Mouse (Mus musculus) hindbrain, embryonic 14.5 days (tissue): Measurements from ENCODE around the gene Secisbp2. TPM values are rescaled to one million over a fixed set of nuclear protein-coding genes. Genes with fewer than 3 reads are reported as not detected.

ENCODE experiments used
- ATAC-seq: fragments of 200-750 bp; cut with Nextera tagmentation; 2 replicates; pipeline ENCODE4 v1.8.0; 2017; ENCODE audit warnings: moderate number of reproducible peaks, mild to moderate bottlenecking, moderate TSS enrichment, moderate library complexity; ENCODE audit not compliant: low FRiP score
- DNase-seq: peaks from one replicate; pipeline ENCODE4 v3.0.0-alpha.2; 2015; ENCODE audit warnings: low spot score
- H3K27ac ChIP-seq: fragments of 300-500 bp; sonication (generic); 2 replicates; pipeline ENCODE4 v1.5.1; 2014; ENCODE audit warnings: mild to moderate bottlenecking, moderate library complexity
- H3K27me3 ChIP-seq: fragments of 300-500 bp; sonication (generic); 2 replicates; pipeline ENCODE4 v1.6.1; 2014; ENCODE audit warnings: mild to moderate bottlenecking, low read length, mixed read lengths; ENCODE audit not compliant: control insufficient read depth, insufficient read depth
- H3K36me3 ChIP-seq: fragments of 300-500 bp; sonication (generic); replicated peaks from 2 replicates; pipeline ENCODE4 v1.6.1; 2014; ENCODE audit not compliant: control insufficient read depth, insufficient read depth
- H3K4me1 ChIP-seq: fragments of 300-500 bp; sonication (generic); replicated peaks from 2 replicates; pipeline ENCODE4 v1.6.1; 2014; ENCODE audit warnings: antibody characterized with exemption, low read length, mixed read lengths; ENCODE audit not compliant: control insufficient read depth, insufficient read depth
- H3K4me2 ChIP-seq: fragments of 300-500 bp; sonication (generic); replicated peaks from 2 replicates; pipeline ENCODE4 v1.6.1; 2014; ENCODE audit warnings: mild to moderate bottlenecking, moderate library complexity
- H3K4me3 ChIP-seq: fragments of 300-500 bp; sonication (generic); replicated peaks from 2 replicates; pipeline ENCODE4 v1.5.1; 2014; ENCODE audit warnings: mild to moderate bottlenecking, low read length
- H3K9ac ChIP-seq: fragments of 300-500 bp; sonication (generic); 2 replicates; pipeline ENCODE4 v1.6.1; 2014
- H3K9me3 ChIP-seq: fragments of 300-500 bp; sonication (generic); 2 replicates; pipeline ENCODE4 v1.6.1; 2016; ENCODE audit warnings: low read length; ENCODE audit not compliant: control insufficient read depth
- WGBS: fragments of 180-500 bp; shearing (Covaris S2); extraction: QIAGEN DNeasy Blood & Tissue Kit; methylation state at CpG from one replicate; pipeline ENCODE4 v1.1.7; 2014; 5-methylcytosine and 5-hydroxymethylcytosine counted together
- polyA plus RNA-seq: library from polyadenylated mRNA; unstranded; fragments of >200 nt; fragmentation: Nextera tagmentation; extraction: Ambion mirVana; gene quantifications from 2 replicates; pipeline ENCODE4 v1.2.1, GENCODE M21; 2014

Gene Secisbp2
- polyA plus RNA-seq, 1 experiment from 2014 or later, result 27.2 TPM

DNA sequence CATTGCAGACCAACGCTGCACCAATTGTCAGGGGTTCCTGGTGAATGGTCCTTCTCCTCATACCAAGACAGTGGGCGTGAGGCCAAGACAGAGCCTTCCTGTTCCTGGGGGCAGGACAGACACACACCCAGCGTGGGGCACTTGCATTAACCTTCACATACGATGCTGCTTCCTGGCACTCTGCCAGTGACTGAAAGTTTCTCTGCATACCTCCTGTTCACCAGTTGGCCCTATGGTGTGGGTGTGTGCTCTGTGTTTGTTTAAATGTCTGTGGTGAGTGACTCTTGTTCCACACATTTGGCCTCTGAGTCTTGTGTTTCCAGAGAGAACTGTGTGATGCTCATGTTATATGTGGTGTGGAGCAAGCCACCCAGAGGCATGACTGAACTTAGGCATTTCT lies 25.1 kb downstream of the Secisbp2 start:
- Histone ChIP-seq H3K4me3 (no peak overlapping the region), H3K4me1 (no peaks in the 10 kb centered on the region), H3K9ac (no peak overlapping the region), H3K27ac (no peak overlapping the region), H3K27me3 (no peaks in the 10 kb centered on the region), H3K4me2 (no peak overlapping the region), H3K36me3 (peaks cover 91% of the 10 kb centered on the region), H3K9me3 (no peaks in the 10 kb centered on the region)
- WGBS, result 76% methylated on average over 4 of the region's 4 CpGs
- DNase-seq (no peak), ATAC-seq (no peak)

DNA sequence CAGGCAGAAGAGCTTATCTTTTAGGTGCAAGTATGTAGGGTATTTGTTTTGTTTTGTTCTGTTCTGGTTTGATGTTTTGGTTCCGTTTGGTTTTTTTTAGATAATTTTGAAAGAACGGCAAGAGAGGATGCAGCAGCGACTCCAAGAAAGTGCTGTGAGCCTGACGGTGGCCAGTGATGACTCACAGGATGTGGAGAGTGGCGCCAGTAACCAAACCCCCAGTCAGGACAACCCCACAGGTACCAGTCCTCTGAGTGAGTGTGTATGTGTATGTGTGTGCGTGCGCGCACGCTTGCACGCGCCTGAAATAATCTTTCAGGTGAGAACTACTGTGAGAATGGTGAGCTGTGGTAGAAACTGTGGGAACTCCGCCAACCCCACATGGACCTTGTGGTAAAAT lies 25.5 kb downstream of the Secisbp2 start:
- no peak for DNase-seq
- Histone ChIP-seq H3K36me3 (peaks cover 92% of the 10 kb centered on the region), H3K27me3 (no peaks in the 10 kb centered on the region), H3K4me1 (no peaks in the 10 kb centered on the region), H3K4me3 (no peak overlapping the region), H3K9me3 (no peaks in the 10 kb centered on the region), H3K27ac (no peak overlapping the region), H3K9ac (no peak overlapping the region), H3K4me2 (no peak overlapping the region)
- WGBS, result 95% methylated on average over 12 of the region's 12 CpGs
- ATAC-seq, result no peak

DNA sequence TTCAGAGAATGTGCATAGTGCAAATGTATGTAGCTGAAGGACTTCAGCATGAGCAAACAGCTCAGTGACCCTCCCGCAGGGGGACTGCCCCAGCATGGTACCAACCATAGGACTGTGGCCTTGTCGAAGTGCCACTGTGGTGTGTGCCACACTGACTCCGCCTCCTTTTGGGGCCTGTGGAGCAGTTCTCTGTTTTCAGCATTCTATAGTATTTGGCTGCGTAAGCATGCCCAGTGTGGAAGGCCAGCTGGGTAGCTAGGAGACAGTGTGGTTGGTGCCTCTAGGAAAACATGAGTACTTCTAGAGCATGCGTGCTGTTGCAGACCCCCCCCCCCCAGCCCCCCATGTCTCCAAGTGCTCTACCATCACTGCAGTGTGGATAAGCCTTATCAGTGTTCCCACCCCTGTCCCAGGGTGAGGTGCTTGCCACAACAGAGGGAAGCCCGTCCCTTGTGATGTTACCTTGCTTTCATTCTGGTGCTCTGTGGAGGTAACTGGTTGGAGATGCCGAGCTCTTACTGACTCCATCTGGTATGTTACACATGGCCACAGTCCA lies 26.2 kb downstream of the Secisbp2 start:
- Histone ChIP-seq H3K4me3 (no peak overlapping the region), H3K4me1 (no peaks in the 10 kb centered on the region), H3K27ac (no peak overlapping the region), H3K9me3 (no peaks in the 10 kb centered on the region), H3K9ac (no peak overlapping the region), H3K27me3 (no peaks in the 10 kb centered on the region), H3K4me2 (no peak overlapping the region), H3K36me3 (peaks cover 99% of the 10 kb centered on the region)
- ATAC-seq (no peak), DNase-seq (no peak)
- 89% methylated on average over 7 of the region's 7 CpGs for WGBS

DNA sequence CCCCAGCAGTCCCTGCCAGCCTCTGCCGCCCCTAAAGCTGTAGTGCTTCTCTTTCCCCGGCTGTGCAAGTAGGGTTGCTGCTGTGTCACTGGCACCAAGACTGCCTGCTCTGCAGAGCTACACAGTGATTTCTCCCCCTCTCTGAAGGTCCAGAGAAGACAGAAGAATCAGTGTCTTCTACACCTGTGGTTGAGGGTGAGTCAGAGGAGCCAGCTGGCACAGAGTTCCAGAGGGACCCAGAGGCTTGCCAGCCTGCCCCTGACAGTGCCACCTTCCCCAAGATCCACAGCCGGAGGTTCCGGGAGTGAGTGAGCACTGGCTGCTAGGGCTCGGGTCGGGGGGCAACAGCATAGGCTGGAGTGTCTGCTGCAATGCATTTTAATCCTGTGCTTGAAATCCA lies 27.2 kb downstream of the Secisbp2 start:
- ATAC-seq (no peak), DNase-seq (no peak)
- H3K27ac ChIP-seq, result no peak overlapping the region
- WGBS, result 94% methylated on average over 6 of the region's 6 CpGs
- H3K4me1 ChIP-seq, result no peaks in the 10 kb centered on the region
- no peaks in the 10 kb centered on the region for H3K9me3 ChIP-seq
- H3K9ac ChIP-seq, result no peak overlapping the region
- peaks cover 100% of the 10 kb centered on the region for H3K36me3 ChIP-seq
- no peak overlapping the region for H3K4me2 ChIP-seq
- H3K27me3 ChIP-seq, result no peaks in the 10 kb centered on the region
- no peak overlapping the region for H3K4me3 ChIP-seq

DNA sequence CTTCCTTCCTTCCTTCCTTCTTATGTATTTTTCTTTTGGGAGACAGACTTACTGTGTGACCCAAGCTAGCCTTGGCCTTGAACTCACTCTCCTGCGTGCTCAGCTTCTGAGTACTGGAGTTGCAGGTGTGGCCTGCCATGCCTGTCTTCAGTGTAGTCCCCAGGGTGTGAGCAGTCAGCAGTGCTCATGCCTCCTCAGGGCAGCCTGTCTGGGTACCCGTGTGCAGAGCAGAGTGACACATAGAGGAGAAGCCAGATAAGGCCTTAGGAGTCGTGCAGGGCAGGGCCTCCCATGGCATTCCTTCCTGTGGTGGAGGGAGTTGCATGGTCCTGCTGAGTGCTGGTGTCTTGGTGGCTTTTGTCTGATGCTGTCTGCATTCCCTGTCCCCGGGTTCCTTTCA lies 27.8 kb downstream of the Secisbp2 start:
- no peaks in the 10 kb centered on the region for H3K4me1 ChIP-seq
- H3K9ac ChIP-seq, result no peak overlapping the region
- H3K27ac ChIP-seq, result no peak overlapping the region
- no peak overlapping the region for H3K4me3 ChIP-seq
- H3K27me3 ChIP-seq, result no peaks in the 10 kb centered on the region
- ATAC-seq, result no peak
- no peak overlapping the region for H3K4me2 ChIP-seq
- 89% methylated on average over 4 of the region's 4 CpGs for WGBS
- DNase-seq, result no peak
- H3K9me3 ChIP-seq, result no peaks in the 10 kb centered on the region
- H3K36me3 ChIP-seq, result peaks cover 100% of the 10 kb centered on the region

DNA sequence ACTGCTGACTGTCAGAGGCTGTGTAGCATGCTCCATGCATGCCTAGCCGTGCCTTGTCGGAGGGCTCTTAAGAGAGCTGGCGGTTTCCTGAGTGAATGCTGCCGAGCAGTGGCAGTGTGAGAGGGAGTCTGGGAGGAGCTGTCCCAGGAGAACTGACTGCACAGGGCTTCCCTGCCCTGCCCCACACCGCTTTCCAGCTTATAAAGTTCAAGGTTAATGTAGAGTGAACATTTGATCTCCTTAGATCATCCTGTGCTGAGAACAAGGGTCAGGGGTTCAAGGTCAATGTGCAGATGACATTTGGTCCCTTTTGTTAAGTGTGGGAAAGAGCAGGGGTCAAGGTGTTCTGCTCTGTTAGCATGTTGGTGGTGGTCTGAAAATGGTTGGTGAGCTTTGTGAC lies 29.6 kb downstream of the Secisbp2 start:
- DNase-seq, result no peak

DNA sequence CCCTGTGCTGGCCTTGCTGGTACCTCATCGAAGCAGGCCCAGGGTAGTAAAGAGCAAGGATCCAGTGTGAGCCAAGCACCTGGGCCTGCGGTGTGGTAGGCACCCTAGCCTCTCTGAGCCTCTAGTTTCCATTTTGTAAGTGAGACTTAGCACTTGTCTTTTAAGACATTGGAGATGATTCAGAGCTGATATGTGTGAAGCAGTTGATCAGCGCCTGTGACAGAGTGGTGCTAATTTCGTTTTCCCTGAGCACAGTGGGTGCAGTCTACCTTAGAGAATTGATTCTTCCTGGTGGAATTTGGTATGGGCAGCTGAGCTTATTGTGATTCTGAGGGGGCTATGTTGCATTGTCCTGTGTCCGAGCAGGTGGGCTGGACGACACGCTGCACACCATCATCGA lies 30.1 kb downstream of the Secisbp2 start:
- Histone ChIP-seq H3K4me1 (no peaks in the 10 kb centered on the region), H3K4me2 (no peak overlapping the region), H3K4me3 (no peak overlapping the region), H3K36me3 (peaks cover 96% of the 10 kb centered on the region), H3K27ac (no peak overlapping the region), H3K9ac (no peak overlapping the region), H3K27me3 (no peaks in the 10 kb centered on the region), H3K9me3 (no peaks in the 10 kb centered on the region)
- WGBS, result 94% methylated on average over 8 of the region's 8 CpGs
- DNase-seq (no peak), ATAC-seq (no peak)

More for the DNA sequence above, 29.6 kb downstream of the Secisbp2 start:
- 92% methylated on average over 5 of the region's 5 CpGs for WGBS
- Histone ChIP-seq H3K27ac (no peak overlapping the region), H3K36me3 (peaks cover 99% of the 10 kb centered on the region), H3K4me1 (no peaks in the 10 kb centered on the region), H3K27me3 (no peaks in the 10 kb centered on the region), H3K4me2 (no peak overlapping the region), H3K9ac (no peak overlapping the region), H3K4me3 (no peak overlapping the region), H3K9me3 (no peaks in the 10 kb centered on the region)
- ATAC-seq, result no peak

DNA sequence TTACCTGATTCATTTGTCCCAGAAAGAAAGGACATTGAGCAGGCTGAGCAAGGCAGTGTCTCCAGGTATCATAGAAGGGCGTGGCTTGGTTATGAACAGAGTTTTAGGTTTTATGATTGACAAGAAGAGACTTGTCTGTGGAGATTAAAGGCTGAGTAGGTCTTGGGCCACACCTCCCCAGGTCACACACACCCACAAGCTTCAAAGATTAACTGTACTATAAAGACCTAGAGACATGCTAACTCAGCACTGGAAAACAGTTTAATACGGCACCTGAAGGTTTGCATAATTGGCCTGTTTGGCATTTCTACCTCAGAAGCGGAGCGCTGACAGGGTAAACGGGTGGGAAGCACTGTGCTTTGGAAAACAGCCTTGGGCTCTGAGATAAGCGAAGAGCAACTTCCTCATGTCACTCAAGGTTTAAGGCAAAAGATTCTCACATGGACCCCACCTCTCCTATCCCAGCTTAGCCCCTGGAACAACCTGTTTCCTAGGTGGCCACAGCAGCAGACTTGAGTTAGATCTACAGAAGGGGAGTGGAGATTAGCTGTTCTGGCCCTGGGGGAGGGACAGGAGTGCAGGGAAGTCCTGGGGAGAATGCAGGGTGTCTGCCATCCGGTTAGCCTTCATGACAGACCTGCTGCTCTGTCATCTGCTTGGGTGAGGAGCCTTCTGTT lies 33.9 kb downstream of the Secisbp2 start:
- 90% methylated on average over 7 of the region's 7 CpGs for WGBS
- Histone ChIP-seq H3K27ac (no peak overlapping the region), H3K27me3 (no peaks in the 10 kb centered on the region), H3K36me3 (peaks cover 82% of the 10 kb centered on the region), H3K9me3 (no peaks in the 10 kb centered on the region), H3K4me1 (no peaks in the 10 kb centered on the region), H3K9ac (no peak overlapping the region), H3K4me3 (no peak overlapping the region), H3K4me2 (no peak overlapping the region)
- ATAC-seq, result no peak
- no peak for DNase-seq

DNA sequence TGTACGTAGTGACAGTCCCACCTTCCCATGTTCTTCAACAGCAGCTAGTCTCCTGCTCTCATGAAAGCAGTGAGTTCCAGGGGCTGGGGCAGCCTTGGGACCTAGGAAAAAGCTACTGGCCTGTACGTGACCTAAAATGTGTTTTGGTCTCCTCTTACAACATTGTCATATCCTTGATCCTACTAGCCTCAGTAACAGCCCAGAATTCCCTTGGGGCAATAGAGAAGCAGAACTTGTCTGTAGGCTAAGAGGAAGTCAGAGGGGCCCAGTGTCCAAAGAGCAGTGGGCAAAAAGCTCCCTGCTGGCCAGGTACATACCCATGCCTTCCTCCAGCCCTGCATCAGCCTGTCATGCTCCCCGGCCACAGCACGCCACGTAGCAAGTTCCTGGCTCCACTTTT lies 35.5 kb downstream of the Secisbp2 start:
- 97% methylated on average over 5 of the region's 5 CpGs for WGBS
- Histone ChIP-seq H3K9me3 (no peaks in the 10 kb centered on the region), H3K9ac (no peak overlapping the region), H3K4me3 (no peak overlapping the region), H3K4me1 (no peaks in the 10 kb centered on the region), H3K27ac (no peak overlapping the region), H3K36me3 (peaks cover 67% of the 10 kb centered on the region), H3K27me3 (no peaks in the 10 kb centered on the region), H3K4me2 (no peak overlapping the region)
- DNase-seq (no peak), ATAC-seq (no peak)

DNA sequence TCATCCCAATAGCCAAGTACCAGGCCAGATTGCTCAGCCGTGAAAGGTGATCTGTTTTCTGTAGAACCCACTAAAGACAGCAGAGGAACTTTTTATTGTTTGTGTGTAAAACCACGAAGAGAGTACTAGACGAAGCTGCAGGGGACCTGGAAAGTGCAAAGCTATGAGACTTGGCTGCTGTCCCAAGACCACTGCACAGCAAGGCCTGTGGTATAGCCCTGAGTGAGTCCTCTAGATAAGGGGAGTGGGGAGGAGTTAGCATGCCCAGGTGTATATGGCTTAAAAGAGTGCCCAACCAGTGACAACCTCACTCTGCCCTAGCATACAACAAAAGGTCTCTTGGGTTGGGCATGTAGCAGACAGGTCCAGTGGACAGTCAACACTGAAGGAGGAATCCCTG lies 37.2 kb downstream of the Secisbp2 start:
- DNase-seq (no peak), ATAC-seq (no peak)
- Histone ChIP-seq H3K27me3 (no peaks in the 10 kb centered on the region), H3K4me2 (no peak overlapping the region), H3K4me3 (no peak overlapping the region), H3K36me3 (peaks cover 49% of the 10 kb centered on the region), H3K9me3 (no peaks in the 10 kb centered on the region), H3K4me1 (no peaks in the 10 kb centered on the region), H3K27ac (no peak overlapping the region), H3K9ac (no peak overlapping the region)
- 47% methylated on average over 3 of the region's 3 CpGs for WGBS
